In the genomic region with DNA sequence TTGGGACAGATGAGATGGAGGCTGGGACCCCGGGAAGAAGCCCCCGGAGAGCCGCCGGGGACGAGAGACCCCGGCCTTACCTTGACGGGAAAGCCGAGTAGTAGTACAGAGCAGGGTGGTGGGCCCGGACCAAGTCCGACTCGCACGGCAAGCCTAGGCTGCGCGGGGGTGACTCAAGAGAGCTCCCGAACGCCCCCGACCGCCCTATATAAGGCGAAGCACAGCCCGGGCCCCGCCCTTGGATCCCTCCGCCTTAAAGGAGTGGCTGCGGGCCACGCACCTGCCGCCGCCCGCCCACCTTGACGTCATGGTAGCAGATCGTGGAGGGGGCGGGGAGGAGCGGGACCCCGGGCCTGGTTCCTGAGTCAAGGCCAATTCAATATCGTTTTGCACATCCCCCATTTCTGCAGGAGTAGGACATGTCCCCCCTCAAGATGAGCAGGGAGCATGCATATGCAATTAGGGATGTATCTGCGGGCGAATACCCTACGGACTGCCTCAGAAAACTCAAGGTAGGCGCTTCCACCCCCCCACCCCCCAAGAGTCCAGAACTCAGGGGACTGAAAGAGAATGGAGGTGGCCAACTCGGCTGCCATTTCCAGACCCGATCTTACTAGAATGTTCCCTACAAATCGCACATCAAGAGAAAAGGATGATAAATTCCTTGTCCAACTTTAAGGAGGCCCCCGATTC, we compare ENCODE assay signal across 8 mouse cellular contexts. TPM values are rescaled to one million over a fixed set of nuclear protein-coding genes. Genes with fewer than 3 reads are reported as not detected.
A peak's percentile ranks its signal among the peaks of the same experiment; 100 is the strongest.
DNase-seq lines count a peak whose midpoint lies in the region; ATAC-seq lines count a peak whose summit lies in the region.

TSS of gene Hsp90ab1 (minus strand) at position 185 of the 693 bp plus-strand sequence.

- peak; percentile 96 for DNase-seq in adipocyte (ENCODE audit: low spot score)
- peak; percentile 98 for DNase-seq in embryo, embryonic 10 days (ENCODE audit: low spot score)
- DNase-seq in gastrocnemius, postnatal 14 days, result peak; percentile 99
- DNase-seq in left cerebral cortex, postnatal 10 days (ENCODE audit: extremely low spot score in 1 of 2, low spot score in 2 of 2), result peak; percentile 98 to 100
- peak; percentile 99 for DNase-seq in right cerebral cortex, postnatal 25 days
- peak; percentile 98 to 99 for DNase-seq in urinary bladder, postnatal 4 days (ENCODE audit: low spot score in 2 of 2)

- intact Hi-C loops in gastrocnemius, postnatal 14 days (cut with DNase I; ENCODE audit: low total_unique reads), result no loop called here
- intact Hi-C loops in left cerebral cortex, postnatal 10 days (cut with DNase I), result no loop called here

- ATAC-seq in inflammation-experienced regulatory T-cells, adult 6 months, result peak; percentile 63
- peak; percentile 68 for ATAC-seq in megakaryocyte-erythroid progenitor cell, adult 5-6 weeks (replicated peaks; ENCODE audit: low FRiP score, low TSS enrichment, poor library complexity, severe bottlenecking)

RNA-seq across cellular contexts. Expression of gene Hsp90ab1, which starts in this region (rescaled TPM):
- total RNA-seq in gastrocnemius, postnatal 14 days (2021), result 100 to 1,000 TPM; 735 to 778 TPM
- polyA plus RNA-seq in inflammation-experienced regulatory T-cells, adult 6 months (2017; shearing (Covaris generic)), result 1,000 to 10,000 TPM in 1 of 3 experiments, 100 to 1,000 TPM in 2; 939 to 1,028 (median 983) TPM
- 1,000 to 10,000 TPM; 1,675 to 1,723 TPM for total RNA-seq in left cerebral cortex, postnatal 10 days (2021)
- total RNA-seq in megakaryocyte-erythroid progenitor cell, adult 5-6 weeks (2014; fragmentation: Nextera tagmentation), result 1,847 and 1,911 TPM in 2 replicates
- total RNA-seq in megakaryocyte-erythroid progenitor cell, adult 5-6 weeks (2017), result 2,660 and 3,319 TPM in 2 replicates

Comparison
In these comparisons a context has a peak if more than half of its experiments do, and no peak if none do; other contexts are left out.
1. Peak in every context shown above with its lines: DNase-seq and ATAC-seq.